Mouse (Mus musculus) heart, embryonic 15.5 days (tissue): ENCODE measurements at regions not wholly inside any gene's neighbourhood (a gene's known extent, or its start where the extent isn't known, plus 50 kb on each side); places are given as distances from the start of the nearest gene placed in this dataset.

Source experiments
- ATAC-seq: fragments of 200-750 bp; cut with Nextera tagmentation; replicated peaks from 2 replicates; pipeline ENCODE4 v1.8.0; 2017; ENCODE audit warnings: low read depth, moderate TSS enrichment; ENCODE audit not compliant: insufficient number of reproducible peaks, insufficient read depth, low FRiP score
- H3K27ac ChIP-seq: fragments of 300-500 bp; sonication (generic); 2 replicates; pipeline ENCODE4 v1.5.1; 2015; ENCODE audit warnings: mild to moderate bottlenecking, inconsistent platforms
- H3K27me3 ChIP-seq: fragments of 300-500 bp; sonication (generic); 2 replicates; pipeline ENCODE4 v1.6.1; 2015; ENCODE audit warnings: inconsistent platforms
- H3K36me3 ChIP-seq: fragments of 300-500 bp; sonication (generic); 2 replicates; pipeline ENCODE4 v1.6.1; 2015; ENCODE audit warnings: mild to moderate bottlenecking, inconsistent platforms
- H3K4me1 ChIP-seq: fragments of 300-500 bp; sonication (generic); replicated peaks from 2 replicates; pipeline ENCODE4 v1.6.1; 2015; ENCODE audit warnings: inconsistent platforms
- H3K4me2 ChIP-seq: fragments of 300-500 bp; sonication (generic); 2 replicates; pipeline ENCODE4 v1.6.1; 2015; ENCODE audit warnings: inconsistent platforms, mild to moderate bottlenecking, moderate library complexity
- H3K4me3 ChIP-seq: fragments of 300-500 bp; sonication (generic); 2 replicates; pipeline ENCODE4 v1.5.1; 2015; ENCODE audit warnings: mild to moderate bottlenecking, inconsistent platforms
- H3K9ac ChIP-seq: fragments of 300-500 bp; sonication (generic); 2 replicates; pipeline ENCODE4 v1.6.1; 2015; ENCODE audit warnings: mild to moderate bottlenecking, inconsistent platforms
- H3K9me3 ChIP-seq: fragments of 300-500 bp; sonication (generic); replicated peaks from 2 replicates; pipeline ENCODE4 v1.6.1; 2016; ENCODE audit warnings: inconsistent platforms
- WGBS: fragments of 180-500 bp; shearing (Covaris S2); methylation state at CpG from one replicate; pipeline ENCODE4 v1.1.7; 2015; ENCODE audit warnings: mixed read lengths; 5-methylcytosine and 5-hydroxymethylcytosine counted together

GRCm38 (mm10) chr12:15562826-15563225, 253.9 kb downstream of the Trib2 start:
- ATAC-seq: no peak
- Histone ChIP-seq H3K27me3 (no peaks in the 10 kb centered on the region), H3K4me2 (no peak overlapping the region), H3K27ac (no peak overlapping the region), H3K4me1 (peaks cover 5% of the 10 kb centered on the region), H3K36me3 (no peaks in the 10 kb centered on the region), H3K9me3 (no peaks in the 10 kb centered on the region), H3K9ac (no peak overlapping the region), H3K4me3 (no peak overlapping the region)
- WGBS: 62% methylated on average over 4 of the region's 4 CpGs

GRCm38 (mm10) chr12:15555471-15555870, 261.3 kb downstream of the Trib2 start:
- Histone ChIP-seq H3K4me2 (no peak overlapping the region), H3K27me3 (no peaks in the 10 kb centered on the region), H3K4me3 (no peak overlapping the region), H3K27ac (no peak overlapping the region), H3K9ac (no peak overlapping the region), H3K4me1 (no peaks in the 10 kb centered on the region), H3K36me3 (no peaks in the 10 kb centered on the region), H3K9me3 (no peaks in the 10 kb centered on the region)
- ATAC-seq: no peak
- WGBS: 89% methylated on average over 6 of the region's 6 CpGs

- H3K36me3 ChIP-seq: no peaks in the 10 kb centered on the region
- WGBS: 81% methylated on average over 4 of the region's 4 CpGs
- H3K4me2 ChIP-seq: no peak overlapping the region
- no peak for ATAC-seq
- H3K4me3 ChIP-seq: no peak overlapping the region
- H3K27ac ChIP-seq: no peak overlapping the region
- no peaks in the 10 kb centered on the region for H3K9me3 ChIP-seq
- no peaks in the 10 kb centered on the region for H3K27me3 ChIP-seq
- no peak overlapping the region for H3K9ac ChIP-seq
- H3K4me1 ChIP-seq: no peaks in the 10 kb centered on the region
These were observed 263.1 kb downstream of the Trib2 start for GRCm38 (mm10) chr12:15553681-15554007.

- Histone ChIP-seq H3K27me3 (no peaks in the 10 kb centered on the region), H3K4me3 (no peak overlapping the region), H3K4me1 (no peaks in the 10 kb centered on the region), H3K27ac (no peak overlapping the region), H3K36me3 (no peaks in the 10 kb centered on the region), H3K9me3 (no peaks in the 10 kb centered on the region), H3K4me2 (no peak overlapping the region), H3K9ac (no peak overlapping the region)
- 47% methylated on average over 6 of the region's 6 CpGs for WGBS
- ATAC-seq: no peak
These were observed 263.6 kb downstream of the Trib2 start for GRCm38 (mm10) chr12:15552979-15553680.

GRCm38 (mm10) chr12:15552210-15552609, 264.5 kb downstream of the Trib2 start:
- H3K9ac ChIP-seq: no peak overlapping the region
- 68% methylated on average over 2 of the region's 2 CpGs for WGBS
- H3K27me3 ChIP-seq: no peaks in the 10 kb centered on the region
- H3K4me1 ChIP-seq: no peaks in the 10 kb centered on the region
- no peak overlapping the region for H3K27ac ChIP-seq
- H3K36me3 ChIP-seq: no peaks in the 10 kb centered on the region
- no peaks in the 10 kb centered on the region for H3K9me3 ChIP-seq
- ATAC-seq: no peak
- no peak overlapping the region for H3K4me2 ChIP-seq
- no peak overlapping the region for H3K4me3 ChIP-seq

GRCm38 (mm10) chr12:15551281-15551900, 265.3 kb downstream of the Trib2 start:
- Histone ChIP-seq H3K4me2 (no peak overlapping the region), H3K4me3 (no peak overlapping the region), H3K27ac (no peak overlapping the region), H3K27me3 (no peaks in the 10 kb centered on the region), H3K36me3 (no peaks in the 10 kb centered on the region), H3K9ac (no peak overlapping the region), H3K4me1 (no peaks in the 10 kb centered on the region), H3K9me3 (no peaks in the 10 kb centered on the region)
- ATAC-seq: no peak
- 64% methylated on average over 4 of the region's 4 CpGs for WGBS

- Histone ChIP-seq H3K9me3 (no peaks in the 10 kb centered on the region), H3K4me3 (no peak overlapping the region), H3K4me2 (no peak overlapping the region), H3K9ac (no peak overlapping the region), H3K4me1 (peaks cover 4% of the 10 kb centered on the region), H3K36me3 (no peaks in the 10 kb centered on the region), H3K27ac (peak overlapping the region; percentile 43), H3K27me3 (no peaks in the 10 kb centered on the region)
- 25% methylated on average over 1 of the region's 1 CpGs for WGBS
- ATAC-seq: peak; percentile 47; the same call in 1 of the 2 replicates
These were observed 272.4 kb downstream of the Trib2 start for GRCm38 (mm10) chr12:15544351-15544750.

- no peak overlapping the region for H3K4me2 ChIP-seq
- H3K9me3 ChIP-seq: no peaks in the 10 kb centered on the region
- no peak overlapping the region for H3K4me3 ChIP-seq
- H3K9ac ChIP-seq: no peak overlapping the region
- ATAC-seq: no peak
- no peak overlapping the region for H3K27ac ChIP-seq
- no peaks in the 10 kb centered on the region for H3K36me3 ChIP-seq
- WGBS: 62% methylated on average over 2 of the region's 2 CpGs
- H3K4me1 ChIP-seq: peaks cover 4% of the 10 kb centered on the region
- no peaks in the 10 kb centered on the region for H3K27me3 ChIP-seq
These were observed 274.2 kb downstream of the Trib2 start for GRCm38 (mm10) chr12:15542486-15542885.

GRCm38 (mm10) chr12:15536852-15537368, 279.8 kb downstream of the Trib2 start:
- WGBS: 46% methylated on average over 8 of the region's 8 CpGs
- H3K9me3 ChIP-seq: no peaks in the 10 kb centered on the region
- ATAC-seq: no peak

GRCm38 (mm10) chr12:15536247-15536646, 280.5 kb downstream of the Trib2 start:
- Histone ChIP-seq H3K36me3 (no peaks in the 10 kb centered on the region), H3K27ac (no peak overlapping the region), H3K4me3 (no peak overlapping the region), H3K9me3 (no peaks in the 10 kb centered on the region), H3K4me2 (no peak overlapping the region), H3K4me1 (peaks cover 3% of the 10 kb centered on the region; the same call in 1 of the 2 replicates), H3K9ac (no peak overlapping the region), H3K27me3 (no peaks in the 10 kb centered on the region)
- 90% methylated on average over 5 of the region's 5 CpGs for WGBS
- no peak for ATAC-seq

More at GRCm38 (mm10) chr12:15536852-15537368, 279.8 kb downstream of the Trib2 start:
- Histone ChIP-seq H3K27ac (no peak overlapping the region), H3K27me3 (no peaks in the 10 kb centered on the region), H3K4me2 (no peak overlapping the region), H3K4me3 (no peak overlapping the region), H3K36me3 (no peaks in the 10 kb centered on the region), H3K4me1 (peaks cover 3% of the 10 kb centered on the region; the same call in 1 of the 2 replicates), H3K9ac (no peak overlapping the region)

- Histone ChIP-seq H3K9me3 (no peaks in the 10 kb centered on the region), H3K4me2 (no peak overlapping the region), H3K9ac (no peak overlapping the region), H3K36me3 (no peaks in the 10 kb centered on the region), H3K27ac (no peak overlapping the region), H3K4me1 (peaks cover 3% of the 10 kb centered on the region; the same call in 1 of the 2 replicates), H3K4me3 (no peak overlapping the region), H3K27me3 (no peaks in the 10 kb centered on the region)
- no peak for ATAC-seq
- 5% methylated on average over 6 of the region's 6 CpGs for WGBS
These were observed 280.9 kb downstream of the Trib2 start for GRCm38 (mm10) chr12:15535822-15536221.
